Mouse (Mus musculus) megakaryocyte-erythroid progenitor cell, adult 5-6 weeks (primary cell): ENCODE results near the gene Ascl2. TPM values are rescaled to one million over a fixed set of nuclear protein-coding genes. Genes with fewer than 3 reads are reported as not detected.

ENCODE experiments used
- ATAC-seq: replicated peaks from 2 replicates; pipeline ENCODE4 v1.8.0; 2016; ENCODE audit warnings: mild to moderate bottlenecking, inconsistent platforms; ENCODE audit not compliant: severe bottlenecking, poor library complexity, low FRiP score, low TSS enrichment
- total RNA-seq, 2 experiments: library from RNA; stranded (forward) in 1 of 2; stranded (reverse) in 1 of 2; fragments of 200-1000, 215-1000 nt in 1 of 2; fragments of >200 nt in 1 of 2; fragmentation: Nextera tagmentation in 1 of 2; gene quantifications; 2 replicates each; pipeline ENCODE4 v1.2.3; 2014 to 2017

Gene Ascl2
- total RNA-seq, 2 experiments from 2014 or later, result 0.99 TPM; not detected in 1

DNA sequence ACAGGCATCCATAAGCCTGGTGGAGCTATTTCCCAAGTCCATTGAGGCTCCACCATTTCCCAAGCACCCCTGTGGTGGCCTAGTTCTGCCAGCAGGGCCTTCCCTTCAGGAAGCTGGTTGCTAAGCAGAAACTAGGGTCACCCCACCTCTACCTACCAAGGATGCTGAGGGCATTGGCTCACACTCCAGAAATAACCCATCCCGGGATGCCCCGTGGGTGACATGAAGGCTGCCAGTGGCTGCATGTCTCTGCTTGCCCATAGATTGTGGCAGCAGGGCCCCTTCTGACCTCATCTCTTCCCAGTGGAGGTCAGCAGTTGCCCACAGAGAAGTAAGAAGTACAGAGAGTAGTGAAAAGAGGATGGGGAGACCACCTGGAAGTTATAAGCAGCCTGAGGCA is 39.5 kb downstream of the Ascl2 start:
- ATAC-seq, result no peak

DNA sequence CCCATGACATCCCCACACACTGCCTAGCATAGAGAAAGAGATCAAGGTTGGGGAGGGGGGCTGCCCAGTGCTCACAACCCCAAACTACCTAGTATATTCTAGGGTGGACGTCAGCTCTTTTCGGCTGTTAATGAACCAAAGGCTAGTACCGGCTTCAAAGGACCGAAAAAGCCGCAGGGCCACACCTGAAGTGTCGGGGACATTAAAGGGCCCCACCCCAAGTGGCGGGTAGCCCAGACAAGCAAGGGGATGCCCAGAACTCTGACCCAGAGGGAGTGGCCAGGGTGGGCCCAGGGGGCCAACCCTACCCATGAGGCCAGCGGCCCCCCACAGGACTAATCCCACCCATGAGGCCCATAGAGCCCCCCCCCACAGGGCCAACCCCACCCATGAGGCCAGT is 41.8 kb downstream of the Ascl2 start:
- ATAC-seq, result no peak

DNA sequence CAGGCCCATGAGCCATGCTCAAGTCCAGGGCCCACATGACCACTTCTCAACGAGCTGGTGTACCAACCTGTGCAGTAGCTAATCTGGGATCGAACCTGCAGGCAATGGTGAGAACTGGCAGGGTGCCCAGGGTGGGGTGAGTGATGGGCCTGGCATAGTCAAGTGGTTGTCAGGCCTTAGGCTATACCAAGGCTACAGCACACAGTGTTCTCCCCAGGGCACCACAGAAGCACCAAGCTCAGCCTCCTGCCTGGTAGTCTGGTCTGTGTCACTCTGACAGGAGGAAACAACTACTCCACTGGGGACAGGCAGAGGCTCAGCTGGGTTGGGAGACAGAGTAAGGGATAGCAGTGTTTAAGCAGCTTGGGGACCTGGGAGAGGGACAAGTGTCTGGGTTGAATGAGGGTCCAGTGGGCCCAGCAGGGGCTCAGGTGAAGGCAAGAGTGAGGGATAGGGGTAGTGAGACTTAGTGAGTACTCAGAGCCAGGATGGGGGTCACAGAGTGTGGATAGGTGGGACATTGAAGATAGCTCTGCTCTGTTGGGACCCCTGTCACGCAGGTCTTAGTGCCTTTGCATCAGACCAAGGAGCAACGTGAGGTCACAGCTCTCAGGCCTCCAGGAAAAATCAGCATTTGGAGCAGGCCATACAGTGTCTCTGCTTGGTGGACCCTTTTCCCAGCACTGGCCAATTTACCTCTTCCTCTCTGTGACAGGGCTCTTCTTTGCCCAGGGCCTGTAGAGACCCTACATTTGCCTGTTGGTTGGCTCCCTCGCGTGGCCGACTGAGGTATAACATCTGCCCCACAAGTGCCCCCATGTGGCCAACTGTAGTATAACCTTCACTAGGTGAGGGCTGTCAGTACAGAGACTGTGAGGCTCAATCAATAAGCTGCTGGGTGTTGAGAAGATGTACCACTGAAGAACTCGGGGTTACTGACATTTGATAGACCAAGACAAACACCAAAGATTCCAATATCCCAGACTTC is 50.1 kb downstream of the Ascl2 start:
- ATAC-seq, result peak; percentile 93

DNA sequence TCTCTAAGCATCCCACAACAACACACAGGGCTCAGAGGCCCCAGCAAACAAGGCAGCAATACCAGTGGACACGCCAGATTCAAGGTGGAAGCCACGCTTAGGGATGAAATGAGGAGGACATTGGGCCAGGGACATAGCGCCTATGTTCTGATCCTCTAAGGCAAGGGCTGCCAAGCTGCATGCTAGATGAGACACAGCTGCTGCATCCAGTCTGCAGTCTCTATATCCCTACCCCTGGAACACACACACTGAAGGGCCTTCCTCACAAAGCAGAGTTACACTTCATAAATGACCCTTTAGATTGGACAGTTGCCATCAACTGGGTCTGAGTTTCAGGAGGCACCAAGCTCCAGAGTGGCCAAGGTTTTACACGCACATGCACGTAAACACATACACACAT is 51.4 kb downstream of the Ascl2 start:
- no peak for ATAC-seq

Other genes with a start within 250 kb of the Ascl2 start
- gene Ins2, start 225.9 kb downstream of the Ascl2 start, total RNA-seq (2014; fragmentation: Nextera tagmentation), result not detected in 2 replicates
- not detected in 2 replicates for gene Ins2, start 225.9 kb downstream of the Ascl2 start, total RNA-seq (2017)
- gene Th, start 38.1 kb downstream of the Ascl2 start, total RNA-seq (2014; fragmentation: Nextera tagmentation), result not detected in 2 replicates
- gene Th, start 38.1 kb downstream of the Ascl2 start, total RNA-seq (2017), result not detected in 2 replicates
- gene Tspan32, start 35.8 kb upstream of the Ascl2 start, total RNA-seq (2014; fragmentation: Nextera tagmentation), result 163 and 191 TPM in 2 replicates
- 94.2 and 132 TPM in 2 replicates for gene Tspan32, start 35.8 kb upstream of the Ascl2 start, total RNA-seq (2017)
- gene Cd81, start 83.5 kb upstream of the Ascl2 start, total RNA-seq (2014; fragmentation: Nextera tagmentation), result 194 and 203 TPM in 2 replicates
- 214 and 238 TPM in 2 replicates for gene Cd81, start 83.5 kb upstream of the Ascl2 start, total RNA-seq (2017)
- gene Tssc4, start 100.0 kb upstream of the Ascl2 start, total RNA-seq (2014; fragmentation: Nextera tagmentation), result 36.9 and 58.7 TPM in 2 replicates
- 15.5 and 37.8 TPM in 2 replicates for gene Tssc4, start 100.0 kb upstream of the Ascl2 start, total RNA-seq (2017)
- gene Trpm5, start 125.4 kb upstream of the Ascl2 start, total RNA-seq (2014; fragmentation: Nextera tagmentation), result 0.13 TPM in 1 of 2 replicates, not detected in the other
- gene Trpm5, start 125.4 kb upstream of the Ascl2 start, total RNA-seq (2017), result 2.3 TPM in 1 of 2 replicates, not detected in the other
- 0.46 TPM in 1 of 2 replicates, not detected in the other for gene Kcnq1, start 137.1 kb upstream of the Ascl2 start, total RNA-seq (2014; fragmentation: Nextera tagmentation)
- not detected in 2 replicates for gene Kcnq1, start 137.1 kb upstream of the Ascl2 start, total RNA-seq (2017)